Mouse (Mus musculus): ENCODE measurements around the gene Slc25a42. TPM values are rescaled to one million over a fixed set of nuclear protein-coding genes. Genes with fewer than 3 reads are reported as not detected.

The Slc25a42 gene
- total RNA-seq, 2 experiments from 2014 or later, result 32.7 to 34.5 TPM

- peak; percentile 99 for DNase-seq (ENCODE audit: low spot score in 2 of 2)
- intact Hi-C loops (cut with DNase I), result no loop called here
Measured at GRCm38 (mm10) chr8:70139026-70139857, 72.9 kb downstream of the Slc25a42 start, which contains the start of the genes Rfxank, Borcs8 and Mef2b. Gene Rfxank, minus strand, starts transcription at chr8:70139154. Gene Borcs8, plus strand, starts transcription at chr8:70139499. Gene Mef2b, plus strand, starts transcription at chr8:70139711.

- no peak for DNase-seq (ENCODE audit: low spot score in 2 of 2)
- intact Hi-C loops (cut with DNase I), result no loop called here
Measured at GRCm38 (mm10) chr8:70137890-70138289, 74.2 kb downstream of the Slc25a42 start.

DNA sequence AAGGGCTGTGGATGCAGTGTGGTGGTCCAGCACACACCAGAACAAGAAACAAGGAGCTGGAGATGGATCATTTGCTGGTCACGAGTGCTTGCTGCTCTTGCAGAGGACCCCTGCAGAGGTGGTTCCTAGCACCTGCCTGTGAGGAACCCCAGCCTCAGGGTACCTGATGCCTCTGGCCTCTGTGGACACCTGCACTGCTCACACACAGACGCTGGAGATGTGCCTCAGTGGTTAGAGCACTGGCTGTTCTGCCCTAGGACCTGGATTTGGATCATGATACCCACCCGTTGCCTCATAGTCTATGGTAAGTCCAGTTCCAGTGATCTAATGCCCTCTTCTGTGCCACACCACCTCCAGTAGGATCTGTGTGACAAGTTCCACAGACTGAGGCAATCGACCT is 75.5 kb downstream of the Slc25a42 start:
- intact Hi-C loops (cut with DNase I), result no loop called here

DNA sequence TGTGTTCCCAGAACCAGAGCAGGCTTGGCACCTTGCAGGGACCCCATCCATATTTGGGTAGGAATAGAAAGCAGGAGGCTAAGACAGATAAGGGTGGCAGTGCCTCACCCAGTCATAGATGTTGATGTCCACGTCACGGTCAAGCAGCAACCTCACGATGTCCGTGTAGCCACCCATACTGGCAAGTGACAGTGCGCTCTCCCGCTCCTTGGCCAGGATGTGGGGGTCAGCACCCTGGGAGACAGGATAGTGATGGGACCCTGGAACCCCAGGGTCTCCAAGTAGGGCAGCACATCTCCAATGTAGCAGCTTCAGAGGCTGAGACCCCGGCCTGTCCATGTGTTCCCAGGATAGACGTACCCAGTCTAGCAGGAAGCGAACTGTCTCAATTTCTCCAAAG is 77.2 kb downstream of the Slc25a42 start:
- no peak for DNase-seq (ENCODE audit: low spot score in 2 of 2)
- intact Hi-C loops (cut with DNase I), result no loop called here

More for the DNA sequence above, 75.5 kb downstream of the Slc25a42 start:
- DNase-seq (ENCODE audit: low spot score in 2 of 2), result no peak

Other genes starting within 250 kb of the Slc25a42 start
- 10 to 100 TPM; 23.1 to 25.2 TPM for gene Gatad2a, start 215.9 kb downstream of the Slc25a42 start, total RNA-seq (2021)
- 10 to 100 TPM; 82.8 to 83.3 TPM for gene Mau2, start 169.6 kb downstream of the Slc25a42 start, total RNA-seq (2021)
- 10 to 100 TPM; 47.7 to 52.0 TPM for gene Sugp1, start 169.5 kb downstream of the Slc25a42 start, total RNA-seq (2021)
- gene Tm6sf2, start 139.4 kb downstream of the Slc25a42 start, total RNA-seq (2021), result 1 to 10 TPM; 1.7 to 2.4 TPM
- gene Hapln4, start 128.8 kb downstream of the Slc25a42 start, total RNA-seq (2021), result 10 to 100 TPM; 17.9 to 20.9 TPM
- gene Ncan, start 91.4 kb downstream of the Slc25a42 start, total RNA-seq (2021), result 100 to 1,000 TPM; 342 to 344 TPM
- 10 to 100 TPM; 25.5 to 28.1 TPM for gene Nr2c2ap, start 81.0 kb downstream of the Slc25a42 start, total RNA-seq (2021)
- 1 to 10 TPM; 9.2 to 9.6 TPM for gene Rfxank, start 73.2 kb downstream of the Slc25a42 start, total RNA-seq (2021)
- gene Borcs8, start 72.8 kb downstream of the Slc25a42 start, total RNA-seq (2021), result 10 to 100 TPM; 44.3 to 48.7 TPM
- not detected for gene Mef2b, start 72.6 kb downstream of the Slc25a42 start, total RNA-seq (2021)
- 10 to 100 TPM; 51.3 to 53.2 TPM for gene Tmem161a, start 39.9 kb downstream of the Slc25a42 start, total RNA-seq (2021)
- 100 to 1,000 TPM; 116 to 117 TPM for gene Sugp2, start 21.9 kb upstream of the Slc25a42 start, total RNA-seq (2021)
- gene Armc6, start 22.2 kb upstream of the Slc25a42 start, total RNA-seq (2021), result 10 to 100 TPM; 57.1 to 68.7 TPM
- gene Homer3, start 70.5 kb upstream of the Slc25a42 start, total RNA-seq (2021), result 10 to 100 TPM; 10.5 to 12.9 TPM
- 10 to 100 TPM; 43.5 to 44.6 TPM for gene Ddx49, start 90.2 kb upstream of the Slc25a42 start, total RNA-seq (2021)
- gene Cope, start 90.2 kb upstream of the Slc25a42 start, total RNA-seq (2021), result 100 to 1,000 TPM; 122 to 132 TPM
- gene Cers1, start 103.5 kb upstream of the Slc25a42 start, total RNA-seq (2021), result 100 to 1,000 TPM; 118 to 126 TPM
- gene Gdf1, start 117.5 kb upstream of the Slc25a42 start, total RNA-seq (2021), result 10 to 100 TPM; 15.4 to 20.8 TPM
- 10 to 100 TPM; 49.8 to 53.4 TPM for gene Upf1, start 141.0 kb upstream of the Slc25a42 start, total RNA-seq (2021)
- gene Comp, start 161.3 kb upstream of the Slc25a42 start, total RNA-seq (2021), result under 1 TPM; 0.51 to 0.72 TPM
- 100 to 1,000 TPM; 109 to 111 TPM for gene Crtc1, start 227.3 kb upstream of the Slc25a42 start, total RNA-seq (2021)

Data from left cerebral cortex, postnatal 14 days (tissue).